Mouse (Mus musculus) erythroblast, embryonic 14.5 days (primary cell): ENCODE results near the gene Zfp944.

Experiments
- GATA1 ChIP-seq: IDR thresholded peaks from 2 replicates; pipeline ENCODE4 v1.6.1; 2012; ENCODE audit warnings: low read length, inconsistent platforms, mixed read lengths
- TAL1 ChIP-seq: IDR thresholded peaks from 3 replicates; pipeline ENCODE4 v1.6.1; 2012; ENCODE audit warnings: low read length, inconsistent platforms, mixed read lengths

- TF ChIP-seq GATA1, result no peak
- no peak for TF ChIP-seq TAL1
Observed at GRCm38 (mm10) chr17:22360572-22360971, 628 bp downstream of the Zfp944 start.
